Mouse (Mus musculus): Measurements from ENCODE around the gene Hist1h3c. TPM values are rescaled to one million over a fixed set of nuclear protein-coding genes. Genes with fewer than 3 reads are reported as not detected.

Gene Hist1h3c
- polyA plus RNA-seq, 1 experiment from 2014 or later = 6.6 TPM

- Histone ChIP-seq H3K4me1 (peaks cover 12% of the 10 kb centered on the region; the same call in 1 of the 2 replicates), H3K9me3 (no peaks in the 10 kb centered on the region), H3K4me3 (peak overlapping the region; percentile 45), H3K27ac (peak overlapping the region; percentile 78), H3K9ac (no peak overlapping the region), H3K36me3 (no peaks in the 10 kb centered on the region), H3K4me2 (peak overlapping the region; percentile 48), H3K27me3 (no peaks in the 10 kb centered on the region)
- WGBS = under 1% methylated on average over 24 of the region's 36 CpGs
- ATAC-seq (ENCODE audit: insufficient number of reproducible peaks, low FRiP score, low TSS enrichment, low read depth) = no peak
Measured at GRCm38 (mm10) chr13:23744421-23745380, 701 bp downstream of the Hist1h3c start.

GRCm38 (mm10) chr13:23743963-23744362, 1.4 kb downstream of the Hist1h3c start:
- Histone ChIP-seq H3K4me1 (peaks cover 16% of the 10 kb centered on the region; the same call in 1 of the 2 replicates), H3K9ac (no peak overlapping the region), H3K27ac (peak overlapping the region; percentile 48; the same call in 1 of the 2 replicates), H3K9me3 (no peaks in the 10 kb centered on the region), H3K27me3 (no peaks in the 10 kb centered on the region), H3K36me3 (no peaks in the 10 kb centered on the region), H3K4me2 (0 out of 2 replicates have a peak overlapping the region, but pooled peaks have one; percentile 48), H3K4me3 (peak overlapping the region; percentile 45; the same call in 1 of the 2 replicates)
- 34% methylated on average over 4 of the region's 4 CpGs for WGBS
- no peak for ATAC-seq (ENCODE audit: insufficient number of reproducible peaks, low FRiP score, low TSS enrichment, low read depth)

- Histone ChIP-seq H3K27me3 (no peaks in the 10 kb centered on the region), H3K36me3 (no peaks in the 10 kb centered on the region), H3K4me3 (no peak overlapping the region), H3K4me2 (no peak overlapping the region), H3K9me3 (no peaks in the 10 kb centered on the region), H3K9ac (no peak overlapping the region), H3K27ac (no peak overlapping the region), H3K4me1 (peaks cover 16% of the 10 kb centered on the region; the same call in 1 of the 2 replicates)
- ATAC-seq (ENCODE audit: insufficient number of reproducible peaks, low FRiP score, low TSS enrichment, low read depth) = no peak
- WGBS = 76% methylated on average over 5 of the region's 5 CpGs
Measured at GRCm38 (mm10) chr13:23743215-23743614, 2.2 kb downstream of the Hist1h3c start.

- Histone ChIP-seq H3K4me1 (peaks cover 11% of the 10 kb centered on the region; the same call in 1 of the 2 replicates), H3K36me3 (no peaks in the 10 kb centered on the region), H3K4me2 (no peak overlapping the region), H3K9ac (no peak overlapping the region), H3K27ac (no peak overlapping the region), H3K9me3 (no peaks in the 10 kb centered on the region), H3K27me3 (no peaks in the 10 kb centered on the region), H3K4me3 (no peak overlapping the region)
- ATAC-seq (ENCODE audit: insufficient number of reproducible peaks, low FRiP score, low TSS enrichment, low read depth) = no peak
Measured at GRCm38 (mm10) chr13:23742007-23742406, 3.4 kb downstream of the Hist1h3c start.

- Histone ChIP-seq H3K9me3 (no peaks in the 10 kb centered on the region), H3K4me3 (peak overlapping the region; percentile 57; the same call in 1 of the 2 replicates), H3K4me2 (peak overlapping the region; percentile 93), H3K36me3 (no peaks in the 10 kb centered on the region), H3K4me1 (peaks cover 11% of the 10 kb centered on the region; the same call in 1 of the 2 replicates), H3K9ac (no peak overlapping the region), H3K27ac (peak overlapping the region; percentile 98), H3K27me3 (no peaks in the 10 kb centered on the region)
- WGBS = 56% methylated on average over 5 of the region's 5 CpGs
- no peak for ATAC-seq (ENCODE audit: insufficient number of reproducible peaks, low FRiP score, low TSS enrichment, low read depth)
Measured at GRCm38 (mm10) chr13:23740910-23741309, 4.5 kb downstream of the Hist1h3c start.

- whole genome bisulfite sequencing = 23% methylated on average over 13 of the region's 13 CpGs
- H3K27ac ChIP-seq = peak overlapping the region; percentile 98
- ATAC-seq (ENCODE audit: insufficient number of reproducible peaks, low FRiP score, low TSS enrichment, low read depth) = no peak
- H3K4me2 ChIP-seq = peak overlapping the region; percentile 93
- peak overlapping the region; percentile 57 for H3K4me3 ChIP-seq
- H3K9ac ChIP-seq = peak overlapping the region; percentile 61
- no peaks in the 10 kb centered on the region for H3K27me3 ChIP-seq
- no peaks in the 10 kb centered on the region for H3K9me3 ChIP-seq
- peaks cover 11% of the 10 kb centered on the region; the same call in 1 of the 2 replicates for H3K4me1 ChIP-seq
- H3K36me3 ChIP-seq = no peaks in the 10 kb centered on the region
Measured at GRCm38 (mm10) chr13:23740256-23740840, 5.1 kb downstream of the Hist1h3c start.

- Histone ChIP-seq H3K27me3 (no peaks in the 10 kb centered on the region), H3K9me3 (no peaks in the 10 kb centered on the region), H3K4me1 (peaks cover 11% of the 10 kb centered on the region; the same call in 1 of the 2 replicates), H3K4me2 (peak overlapping the region; percentile 93), H3K27ac (peak overlapping the region; percentile 98), H3K4me3 (peak overlapping the region; percentile 57), H3K9ac (peak overlapping the region; percentile 61), H3K36me3 (no peaks in the 10 kb centered on the region)
- peak; percentile 26 for ATAC-seq (ENCODE audit: insufficient number of reproducible peaks, low FRiP score, low TSS enrichment, low read depth)
- under 1% methylated on average over 14 of the region's 14 CpGs for WGBS
Measured at GRCm38 (mm10) chr13:23739922-23740252, 5.5 kb downstream of the Hist1h3c start.

GRCm38 (mm10) chr13:23739069-23739921, 6.1 kb downstream of the Hist1h3c start:
- WGBS = under 1% methylated on average over 39 of the region's 39 CpGs

GRCm38 (mm10) chr13:23738677-23739068, 6.7 kb downstream of the Hist1h3c start, which contains the start of gene Hist1h1c:
TSS of gene Hist1h1c (plus strand) at chr13:23738808.
- Histone ChIP-seq H3K9ac (peak within 1 kb of the TSS; percentile 61), H3K4me1 (peaks cover 11% of the 10 kb centered on the region; the same call in 1 of the 2 replicates), H3K4me2 (peak within 1 kb of the TSS; percentile 93), H3K27me3 (no peaks in the 10 kb centered on the region), H3K4me3 (peak within 1 kb of the TSS; percentile 57), H3K9me3 (no peaks in the 10 kb centered on the region), H3K36me3 (no peaks in the 10 kb centered on the region), H3K27ac (peak within 1 kb of the TSS; percentile 98)
- under 1% methylated on average over 38 of the region's 38 CpGs for WGBS
- ATAC-seq (ENCODE audit: insufficient number of reproducible peaks, low FRiP score, low TSS enrichment, low read depth) = peak; percentile 92

More at GRCm38 (mm10) chr13:23739069-23739921, 6.1 kb downstream of the Hist1h3c start:
- Histone ChIP-seq H3K9ac (peak overlapping the region; percentile 61), H3K27me3 (no peaks in the 10 kb centered on the region), H3K27ac (peak overlapping the region; percentile 98), H3K36me3 (no peaks in the 10 kb centered on the region), H3K4me1 (peaks cover 11% of the 10 kb centered on the region; the same call in 1 of the 2 replicates), H3K9me3 (no peaks in the 10 kb centered on the region), H3K4me3 (peak overlapping the region; percentile 57), H3K4me2 (peak overlapping the region; percentile 93)
- ATAC-seq (ENCODE audit: insufficient number of reproducible peaks, low FRiP score, low TSS enrichment, low read depth) = peak; percentile 94

- Histone ChIP-seq H3K36me3 (no peaks in the 10 kb centered on the region), H3K4me1 (peaks cover 11% of the 10 kb centered on the region; the same call in 1 of the 2 replicates), H3K9ac (no peak overlapping the region), H3K4me2 (peak overlapping the region; percentile 93), H3K4me3 (peak overlapping the region; percentile 57), H3K27ac (peak overlapping the region; percentile 98), H3K9me3 (no peaks in the 10 kb centered on the region), H3K27me3 (no peaks in the 10 kb centered on the region)
- no peak for ATAC-seq (ENCODE audit: insufficient number of reproducible peaks, low FRiP score, low TSS enrichment, low read depth)
- WGBS = 26% methylated on average over 4 of the region's 4 CpGs
Measured at GRCm38 (mm10) chr13:23738041-23738440, 7.4 kb downstream of the Hist1h3c start.

- Histone ChIP-seq H3K9me3 (no peaks in the 10 kb centered on the region), H3K27me3 (no peaks in the 10 kb centered on the region), H3K36me3 (no peaks in the 10 kb centered on the region), H3K4me3 (no peak overlapping the region), H3K4me2 (no peak overlapping the region), H3K4me1 (peaks cover 11% of the 10 kb centered on the region; the same call in 1 of the 2 replicates), H3K9ac (no peak overlapping the region), H3K27ac (no peak overlapping the region)
- no peak for ATAC-seq (ENCODE audit: insufficient number of reproducible peaks, low FRiP score, low TSS enrichment, low read depth)
- WGBS = 85% methylated on average over 5 of the region's 5 CpGs
Measured at GRCm38 (mm10) chr13:23737091-23737490, 8.3 kb downstream of the Hist1h3c start.
